18 mouse cellular contexts compared by ENCODE assay signal in the genomic region with DNA sequence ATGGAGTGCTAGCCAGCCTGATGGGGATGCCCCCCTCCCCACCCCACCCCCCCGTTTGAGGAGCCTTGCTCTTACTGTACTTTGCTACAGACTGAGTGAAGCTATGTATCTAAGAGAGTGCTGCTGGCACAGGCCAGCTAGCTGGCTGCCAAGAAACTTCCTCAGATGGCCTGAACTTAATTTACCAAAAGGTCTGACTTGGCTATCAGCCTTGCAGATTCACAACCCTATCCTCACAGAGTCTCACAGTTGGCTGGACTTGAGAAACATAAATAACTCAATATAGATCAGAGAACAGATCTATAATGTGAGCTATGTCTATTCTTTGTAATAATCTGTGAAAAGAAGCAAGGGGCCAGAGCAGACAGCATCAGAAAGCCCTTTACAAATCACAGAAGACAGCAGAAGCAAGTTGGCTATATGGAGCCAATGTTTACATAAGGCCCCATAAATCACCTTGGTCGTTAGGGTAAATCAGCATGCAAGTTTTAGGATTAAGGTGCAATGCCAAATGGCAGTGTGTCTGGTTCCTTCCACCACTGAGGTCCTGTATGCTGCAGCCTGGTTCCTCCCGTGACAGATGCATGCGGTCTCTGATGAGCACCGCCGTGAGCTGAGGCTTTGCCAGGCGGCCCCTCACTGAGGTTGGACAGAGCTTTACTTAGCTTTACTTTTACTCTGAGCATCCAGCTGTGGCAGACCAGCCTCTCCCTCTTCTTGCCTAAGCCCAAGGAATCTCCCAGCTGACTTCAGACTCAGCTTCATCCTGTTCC. TPM values are rescaled to one million over a fixed set of nuclear protein-coding genes. Genes with fewer than 3 reads are reported as not detected.
DNase-seq lines count a peak whose midpoint lies in the region; ATAC-seq and TF ChIP-seq lines count a peak whose summit lies in the region.
"Had no signal": no experiment of that assay in that cellular context is flagged by ENCODE, and none has a peak within 500 bp of the region (broad histone marks: within the 10 kb centered on the region; RNA-seq: fewer than 3 reads in every experiment).

No protein-coding gene starts in this region.

- no peaks in the 10 kb centered on the region for H3K27me3 ChIP-seq in hindbrain, postnatal 0 days (ENCODE audit: insufficient read depth, low read length)
- H3K27me3 ChIP-seq in hindbrain, embryonic 10.5 days (ENCODE audit: insufficient read depth, poor library complexity, severe bottlenecking): peaks cover 4% of the 10 kb centered on the region; the same call in 1 of the 2 replicates
- no peaks in the 10 kb centered on the region for H3K27me3 ChIP-seq in lung, embryonic 15.5 days
- H3K27me3 ChIP-seq in embryonic facial prominence, embryonic 15.5 days: no peaks in the 10 kb centered on the region
- H3K27me3 ChIP-seq in stomach, embryonic 14.5 days (ENCODE audit: control insufficient read depth, insufficient read depth, low read length): no peaks in the 10 kb centered on the region
- H3K27me3 ChIP-seq: heart, embryonic 13.5 days had no signal

- H3K9me3 ChIP-seq in hindbrain, postnatal 0 days (ENCODE audit: low read length): no peaks in the 10 kb centered on the region
- no peaks in the 10 kb centered on the region for H3K9me3 ChIP-seq in hindbrain, embryonic 10.5 days
- H3K9me3 ChIP-seq in lung, embryonic 15.5 days: no peaks in the 10 kb centered on the region
- H3K9me3 ChIP-seq in embryonic facial prominence, embryonic 15.5 days (replicated peaks): no peaks in the 10 kb centered on the region
- H3K9me3 ChIP-seq in stomach, embryonic 14.5 days (ENCODE audit: control insufficient read depth, low read depth, low read length): no peaks in the 10 kb centered on the region
- H3K9me3 ChIP-seq: G1E; heart, embryonic 13.5 days; limb, embryonic 12.5 days had no signal

- no peaks in the 10 kb centered on the region for H3K36me3 ChIP-seq in hindbrain, postnatal 0 days (ENCODE audit: insufficient read depth, low read length)
- no peaks in the 10 kb centered on the region for H3K36me3 ChIP-seq in hindbrain, embryonic 10.5 days
- no peaks in the 10 kb centered on the region for H3K36me3 ChIP-seq in lung, embryonic 15.5 days
- no peaks in the 10 kb centered on the region for H3K36me3 ChIP-seq in embryonic facial prominence, embryonic 15.5 days
- no peaks in the 10 kb centered on the region for H3K36me3 ChIP-seq in stomach, embryonic 14.5 days (ENCODE audit: control insufficient read depth, insufficient read depth, low read length)
- H3K36me3 ChIP-seq: heart, embryonic 13.5 days; limb, embryonic 12.5 days had no signal

- peaks cover 19% of the 10 kb centered on the region for H3K4me1 ChIP-seq in hindbrain, postnatal 0 days (ENCODE audit: insufficient read depth, low read length)
- H3K4me1 ChIP-seq in hindbrain, embryonic 10.5 days (replicated peaks): peaks cover 21% of the 10 kb centered on the region; the same call in 1 of the 2 replicates
- peaks cover 51% of the 10 kb centered on the region for H3K4me1 ChIP-seq in lung, embryonic 15.5 days
- H3K4me1 ChIP-seq in lung, adult 2 months (ENCODE audit: control insufficient read depth, insufficient read depth, low read length): no peaks in the 10 kb centered on the region
- peaks cover 19% of the 10 kb centered on the region for H3K4me1 ChIP-seq in embryonic facial prominence, embryonic 15.5 days
- peaks cover 13% of the 10 kb centered on the region for H3K4me1 ChIP-seq in stomach, embryonic 14.5 days (ENCODE audit: control insufficient read depth, insufficient read depth, low read length)

- TF ChIP-seq POLR2A in lung, adult 2 months (IDR thresholded peaks at IDR 0.05; ENCODE audit: borderline replicate concordance, extremely low read depth, low read depth, low read length): no peak

- H3K4me2 ChIP-seq in hindbrain, postnatal 0 days (ENCODE audit: low read depth, low read length): no peak overlapping the region
- no peak overlapping the region for H3K4me2 ChIP-seq in lung, embryonic 15.5 days
- H3K4me2 ChIP-seq in embryonic facial prominence, embryonic 15.5 days (replicated peaks): no peak overlapping the region
- no peak overlapping the region for H3K4me2 ChIP-seq in stomach, embryonic 14.5 days (replicated peaks; ENCODE audit: low read depth, low read length)
- H3K4me2 ChIP-seq: heart, embryonic 13.5 days; limb, embryonic 12.5 days had no signal

- ATAC-seq in hindbrain, postnatal 0 days: no peak
- ATAC-seq in lung, embryonic 15.5 days (ENCODE audit: borderline replicate concordance, extremely low read depth, low FRiP score, low TSS enrichment): peak; percentile 82; the same call in 1 of the 2 replicates
- ATAC-seq in embryonic facial prominence, embryonic 15.5 days (ENCODE audit: insufficient number of reproducible peaks, low FRiP score, low TSS enrichment, low read depth): 0 out of 2 replicates have a peak, but pooled peaks have one; percentile 29
- peak; percentile 18; the same call in 1 of the 2 replicates for ATAC-seq in stomach, embryonic 14.5 days (ENCODE audit: insufficient number of reproducible peaks, insufficient read depth, low FRiP score, low read depth)
- ATAC-seq: activated CD4-positive, CD25-positive, alpha-beta regulatory T cell, adult 4 months had no signal

- H3K27ac ChIP-seq in hindbrain, postnatal 0 days: no peak overlapping the region
- no peak overlapping the region for H3K27ac ChIP-seq in hindbrain, embryonic 10.5 days
- peak overlapping the region; percentile 56 for H3K27ac ChIP-seq in lung, embryonic 15.5 days
- H3K27ac ChIP-seq in embryonic facial prominence, embryonic 15.5 days (replicated peaks): no peak overlapping the region
- peak overlapping the region; percentile 72 for H3K27ac ChIP-seq in stomach, embryonic 14.5 days (ENCODE audit: low read length)
- H3K27ac ChIP-seq: heart, embryonic 13.5 days; limb, embryonic 12.5 days had no signal

- no peak overlapping the region for H3K9ac ChIP-seq in hindbrain, postnatal 0 days (replicated peaks; ENCODE audit: low read length)
- H3K9ac ChIP-seq in lung, embryonic 15.5 days: no peak overlapping the region
- no peak overlapping the region for H3K9ac ChIP-seq in embryonic facial prominence, embryonic 15.5 days
- no peak overlapping the region for H3K9ac ChIP-seq in stomach, embryonic 14.5 days (replicated peaks; ENCODE audit: low read depth, low read length)
- H3K9ac ChIP-seq: heart, embryonic 13.5 days; limb, embryonic 12.5 days had no signal

- TF ChIP-seq CTCF in hindbrain, postnatal 0 days (IDR thresholded peaks at IDR 0.05; ENCODE audit: low read depth): no peak
- no peak for TF ChIP-seq CTCF in lung, adult 2 months (IDR thresholded peaks at IDR 0.05; ENCODE audit: insufficient read depth, low read length)

- WGBS in hindbrain, postnatal 0 days: 44% methylated on average over 7 of the region's 7 CpGs
- 68% methylated on average over 7 of the region's 7 CpGs for WGBS in hindbrain, embryonic 10.5 days
- WGBS in lung, embryonic 15.5 days: 30% methylated on average over 7 of the region's 7 CpGs
- 56% methylated on average over 7 of the region's 7 CpGs for WGBS in lung, adult 2 months
- WGBS in embryonic facial prominence, embryonic 15.5 days: 43% methylated on average over 7 of the region's 7 CpGs
- WGBS in stomach, embryonic 14.5 days: 13% methylated on average over 7 of the region's 7 CpGs

- DNase-seq in hindbrain, postnatal 0 days (ENCODE audit: low spot score): peak; percentile 20
- no peak for DNase-seq in hindbrain, embryonic 10.5 days (ENCODE audit: low spot score)
- DNase-seq in lung, adult 2 months: no peak
- no peak for DNase-seq in T-cell, adult 2 months (ENCODE audit: low spot score)
- DNase-seq in right cerebral cortex, postnatal 36 days (ENCODE audit: low spot score in 2 of 2): no peak
- DNase-seq: cerebellum, adult 18-20 months; gastrocnemius, postnatal 36 days; layer of hippocampus, postnatal 36 days; retina, postnatal 1 day; thymus, adult 2 months had no signal

- no peak overlapping the region for H3K4me3 ChIP-seq in hindbrain, postnatal 0 days (ENCODE audit: low read length)
- H3K4me3 ChIP-seq in hindbrain, embryonic 10.5 days: no peak overlapping the region
- no peak overlapping the region for H3K4me3 ChIP-seq in lung, embryonic 15.5 days
- no peak overlapping the region for H3K4me3 ChIP-seq in lung, adult 2 months (replicated peaks; ENCODE audit: extremely low read depth, low read depth, low read length)
- H3K4me3 ChIP-seq in embryonic facial prominence, embryonic 15.5 days (replicated peaks): no peak overlapping the region
- no peak overlapping the region for H3K4me3 ChIP-seq in stomach, embryonic 14.5 days (ENCODE audit: low read depth, low read length)
- H3K4me3 ChIP-seq: erythroblast, embryonic 14.5 days; heart, embryonic 13.5 days; limb, embryonic 12.5 days had no signal

RNA-seq across cellular contexts. Expression of gene Zbtb40, which starts 15.3 kb away (rescaled TPM):
- total RNA-seq in hindbrain, postnatal 0 days (2014; rRNA removed): 8.2 and 9.1 TPM in 2 replicates
- polyA plus RNA-seq in hindbrain, postnatal 0 days (2015; fragmentation: Nextera tagmentation; extraction: Ambion mirVana): 1.6 and 1.9 TPM in 2 replicates
- 5.5 TPM in 2 replicates for polyA plus RNA-seq in hindbrain, embryonic 10.5 days (2016; fragmentation: Nextera tagmentation; extraction: Ambion mirVana)
- 4.1 and 5.1 TPM in 2 replicates for polyA plus RNA-seq in lung, embryonic 15.5 days (2015; fragmentation: Nextera tagmentation; extraction: Ambion mirVana)
- 9.4 and 10.2 TPM in 2 replicates for polyA plus RNA-seq in lung, adult 2 months (2012; rRNA removed)
- 4.5 and 4.6 TPM in 2 replicates for polyA plus RNA-seq in embryonic facial prominence, embryonic 15.5 days (2015; fragmentation: Nextera tagmentation; extraction: Ambion mirVana)
- 4.4 and 4.7 TPM in 2 replicates for polyA plus RNA-seq in stomach, embryonic 14.5 days (2014; fragmentation: Nextera tagmentation; extraction: Ambion mirVana)

Comparison
In these comparisons a context has a peak if more than half of its experiments do, and no peak if none do; other contexts are left out.
1. H3K27ac ChIP-seq: peak in lung, embryonic 15.5 days (single experiment) and stomach, embryonic 14.5 days (single experiment); none in hindbrain, postnatal 0 days (single experiment), hindbrain, embryonic 10.5 days (single experiment) and embryonic facial prominence, embryonic 15.5 days (single experiment).